In the genomic region with DNA sequence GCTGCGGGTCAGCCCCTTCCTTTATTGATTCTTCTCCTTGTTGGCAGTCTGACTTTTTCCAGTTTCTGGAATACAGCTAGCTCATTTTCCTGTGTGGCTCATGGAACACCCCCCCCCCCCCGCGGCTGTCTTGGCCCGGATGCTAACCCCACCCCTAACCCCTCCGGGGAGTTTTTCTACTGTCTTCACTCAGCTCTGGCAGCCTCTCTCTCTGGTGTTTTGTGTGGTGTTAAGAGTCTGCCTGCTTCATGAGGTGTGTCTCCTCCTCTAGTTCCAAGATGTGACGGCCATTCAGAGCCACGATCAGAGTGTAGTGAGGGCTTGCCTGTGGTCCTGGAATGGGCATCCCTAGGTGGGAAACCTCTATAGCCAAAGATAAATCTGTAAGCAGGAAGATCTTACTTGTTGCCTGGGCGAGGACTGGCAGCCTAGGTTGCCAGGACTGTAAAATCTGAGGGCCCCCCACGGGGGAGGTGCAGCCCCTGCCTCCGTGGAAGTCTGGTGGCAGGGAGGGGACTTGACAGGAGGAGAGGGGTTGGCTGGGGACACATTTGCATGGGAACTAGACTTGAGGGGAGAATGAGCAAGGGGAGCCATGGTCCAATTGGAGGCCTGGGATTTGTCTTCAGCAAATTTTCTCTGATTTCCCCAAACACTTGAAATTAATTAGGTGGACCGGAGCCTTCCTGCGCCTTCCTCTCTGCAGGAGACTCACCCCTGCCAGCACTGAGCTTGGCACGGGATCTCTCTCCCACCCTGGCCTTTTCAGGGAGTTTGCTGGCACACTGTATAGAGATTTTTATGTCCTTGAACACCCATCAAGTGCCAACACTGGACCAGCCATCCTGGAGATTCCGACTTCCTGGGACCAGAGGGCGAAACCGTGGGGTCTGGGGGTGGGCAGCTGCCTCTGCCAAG, we compare ENCODE assay signal across 21 mouse cellular contexts.
A peak's percentile ranks its signal among the peaks of the same experiment; 100 is the strongest.
DNase-seq lines count a peak whose midpoint lies in the region; ATAC-seq and TF ChIP-seq lines count a peak whose summit lies in the region.
"Had no signal": no experiment of that assay in that cellular context is flagged by ENCODE, and none has a peak within 500 bp of the region (broad histone marks: within the 10 kb centered on the region; RNA-seq: fewer than 3 reads in every experiment).

No protein-coding gene starts in this region.

- 49% methylated on average over 16 of the region's 16 CpGs for WGBS in hindbrain, embryonic 15.5 days
- 67% methylated on average over 16 of the region's 16 CpGs for WGBS in hindbrain, embryonic 12.5 days
- WGBS in hindbrain, postnatal 0 days: 28% methylated on average over 16 of the region's 16 CpGs

- H3K4me1 ChIP-seq in hindbrain, embryonic 15.5 days (replicated peaks): peaks cover 16% of the 10 kb centered on the region
- peaks cover 3% of the 10 kb centered on the region; the same call in 1 of the 2 replicates for H3K4me1 ChIP-seq in hindbrain, embryonic 12.5 days
- H3K4me1 ChIP-seq in hindbrain, postnatal 0 days (ENCODE audit: insufficient read depth, low read length): peaks cover 4% of the 10 kb centered on the region; the same call in 1 of the 2 replicates
- H3K4me1 ChIP-seq: heart, embryonic 15.5 days; intestine, embryonic 15.5 days; liver, embryonic 13.5 days had no signal

- H3K4me2 ChIP-seq in hindbrain, embryonic 15.5 days: no peak overlapping the region
- H3K4me2 ChIP-seq in hindbrain, embryonic 12.5 days (replicated peaks): no peak overlapping the region
- H3K4me2 ChIP-seq in hindbrain, postnatal 0 days (ENCODE audit: low read depth, low read length): no peak overlapping the region
- H3K4me2 ChIP-seq: heart, embryonic 15.5 days; intestine, embryonic 15.5 days; limb, embryonic 13.5 days; liver, embryonic 13.5 days had no signal

- in situ Hi-C loops in Patski (cut with MboI; ENCODE audit: low pct_unique_long_range_greater_than_20kb): no loop called here

- DNase-seq in cerebellum, postnatal 10 days: peak; percentile 27 to 50
- no peak for DNase-seq in cerebellum, postnatal 25 days
- no peak for DNase-seq in Patski (ENCODE audit: low read depth, low spot score)
- no peak for DNase-seq in hindbrain, postnatal 0 days (ENCODE audit: low spot score)
- DNase-seq in lung, postnatal 4 days: no peak
- DNase-seq in right cerebral cortex, postnatal 4 days: no peak
- DNase-seq: adrenal gland, postnatal 14 days; cerebellum, adult 9-10 months; gastrocnemius, adult 2 months; heart, postnatal 36 days; kidney, adult 8-10 months; kidney, postnatal 10 days; liver, embryonic 13.5 days; lung, adult 2 months; lung, postnatal 14 days; thymus, postnatal 14 days had no signal

- POLR2A ChIA-PET in Patski (lab: Charles Lee): no interaction called here

- H3K4me3 ChIP-seq in hindbrain, embryonic 15.5 days: no peak overlapping the region
- H3K4me3 ChIP-seq in hindbrain, embryonic 12.5 days: no peak overlapping the region
- no peak overlapping the region for H3K4me3 ChIP-seq in hindbrain, postnatal 0 days (ENCODE audit: low read length)
- H3K4me3 ChIP-seq: gastrocnemius, adult 2 months; heart, embryonic 15.5 days; intestine, embryonic 15.5 days; limb, embryonic 13.5 days; liver, embryonic 13.5 days had no signal

- peak; percentile 28; the same call in 1 of the 2 replicates for ATAC-seq in hindbrain, embryonic 15.5 days (ENCODE audit: low FRiP score, low read depth)
- ATAC-seq in hindbrain, embryonic 12.5 days (ENCODE audit: low FRiP score): no peak
- peak; percentile 12 for ATAC-seq in Patski
- 0 out of 2 replicates have a peak, but pooled peaks have one; percentile 12 for ATAC-seq in hindbrain, postnatal 0 days
- ATAC-seq: intestine, embryonic 15.5 days had no signal

- no peaks in the 10 kb centered on the region for H3K27me3 ChIP-seq in hindbrain, embryonic 15.5 days
- no peaks in the 10 kb centered on the region for H3K27me3 ChIP-seq in hindbrain, embryonic 12.5 days
- no peaks in the 10 kb centered on the region for H3K27me3 ChIP-seq in Patski
- H3K27me3 ChIP-seq in hindbrain, postnatal 0 days (ENCODE audit: insufficient read depth, low read length): no peaks in the 10 kb centered on the region
- H3K27me3 ChIP-seq: heart, embryonic 15.5 days; intestine, embryonic 15.5 days; limb, embryonic 13.5 days; liver, embryonic 13.5 days had no signal

- no peak overlapping the region; the same call in 1 of the 2 replicates for H3K27ac ChIP-seq in hindbrain, embryonic 15.5 days (replicated peaks)
- no peak overlapping the region for H3K27ac ChIP-seq in hindbrain, embryonic 12.5 days
- H3K27ac ChIP-seq in hindbrain, postnatal 0 days: no peak overlapping the region
- H3K27ac ChIP-seq: gastrocnemius, adult 2 months; heart, embryonic 15.5 days; intestine, embryonic 15.5 days; limb, embryonic 13.5 days; liver, embryonic 13.5 days had no signal

- H3K9ac ChIP-seq in hindbrain, embryonic 15.5 days: no peak overlapping the region
- H3K9ac ChIP-seq in hindbrain, embryonic 12.5 days: no peak overlapping the region
- no peak overlapping the region for H3K9ac ChIP-seq in hindbrain, postnatal 0 days (replicated peaks; ENCODE audit: low read length)
- H3K9ac ChIP-seq: heart, embryonic 15.5 days; intestine, embryonic 15.5 days; limb, embryonic 13.5 days; liver, embryonic 13.5 days had no signal

- H3K36me3 ChIP-seq in hindbrain, embryonic 15.5 days: no peaks in the 10 kb centered on the region
- no peaks in the 10 kb centered on the region for H3K36me3 ChIP-seq in hindbrain, embryonic 12.5 days
- no peaks in the 10 kb centered on the region for H3K36me3 ChIP-seq in hindbrain, postnatal 0 days (ENCODE audit: insufficient read depth, low read length)
- H3K36me3 ChIP-seq: heart, embryonic 15.5 days; intestine, embryonic 15.5 days; limb, embryonic 13.5 days; liver, embryonic 13.5 days had no signal

- no peak for TF ChIP-seq CTCF in Patski (IDR thresholded peaks at IDR 0.05)
- no peak for TF ChIP-seq CTCF in hindbrain, postnatal 0 days (IDR thresholded peaks at IDR 0.05; ENCODE audit: low read depth)

- H3K9me3 ChIP-seq in hindbrain, embryonic 15.5 days: no peaks in the 10 kb centered on the region
- H3K9me3 ChIP-seq in hindbrain, embryonic 12.5 days (replicated peaks): no peaks in the 10 kb centered on the region
- H3K9me3 ChIP-seq in hindbrain, postnatal 0 days (ENCODE audit: low read length): no peaks in the 10 kb centered on the region
- H3K9me3 ChIP-seq: heart, embryonic 15.5 days; intestine, embryonic 15.5 days; limb, embryonic 13.5 days; liver, embryonic 13.5 days had no signal

- CTCF ChIA-PET in Patski (lab: Charles Lee): no interaction called here

Comparison
In these comparisons a context has a peak if more than half of its experiments do, and no peak if none do; other contexts are left out.
1. DNase-seq: peak in cerebellum, postnatal 10 days (2 of 2); none in cerebellum, postnatal 25 days (0 of 2), Patski (single experiment), hindbrain, postnatal 0 days (single experiment), lung, postnatal 4 days (0 of 2) and right cerebral cortex, postnatal 4 days (single experiment).